Mouse (Mus musculus) liver, adult 2 months (tissue): Measurements from ENCODE around the gene Krtap10-10. TPM values are rescaled to one million over a fixed set of nuclear protein-coding genes. Genes with fewer than 3 reads are reported as not detected.
A peak's percentile ranks its signal among the peaks of the same experiment; 100 is the strongest.

Experiments used
- DNase-seq: peaks from one replicate; pipeline ENCODE4 v3.0.0-alpha.2; 2011; ENCODE audit warnings: low read depth, low spot score; ENCODE audit errors: extremely low read depth
- H3K27ac ChIP-seq: fragments of 200-500 bp; replicated peaks from 2 replicates; pipeline ENCODE4 v1.5.1; 2012; ENCODE audit warnings: low read depth, mild to moderate bottlenecking, control low read depth, inconsistent platforms, low read length; ENCODE audit not compliant: insufficient read depth
- H3K27me3 ChIP-seq: fragments of 200-500 bp; 2 replicates; pipeline ENCODE4 v1.6.1; 2012; ENCODE audit warnings: mild to moderate bottlenecking, moderate library complexity, low read length, inconsistent platforms; ENCODE audit not compliant: control insufficient read depth, insufficient read depth
- H3K36me3 ChIP-seq: fragments of 200-500 bp; 2 replicates; pipeline ENCODE4 v1.6.1; 2012; ENCODE audit warnings: low read length, inconsistent platforms; ENCODE audit not compliant: control insufficient read depth, insufficient read depth
- H3K4me1 ChIP-seq: fragments of 200-500 bp; 2 replicates; pipeline ENCODE4 v1.6.1; 2011; ENCODE audit warnings: low read length; ENCODE audit not compliant: control insufficient read depth, insufficient read depth
- H3K4me3 ChIP-seq: fragments of 200-500 bp; 2 replicates; pipeline ENCODE4 v1.5.1; 2011; ENCODE audit warnings: low read depth, mild to moderate bottlenecking, control low read depth, low read length, moderate library complexity; ENCODE audit not compliant: insufficient read depth
- H3K79me2 ChIP-seq: fragments of 200-500 bp; 2 replicates; pipeline ENCODE4 v1.6.1; 2012; ENCODE audit warnings: inconsistent platforms, mild to moderate bottlenecking, low read length, moderate library complexity; ENCODE audit not compliant: control insufficient read depth, insufficient read depth
- H3K9ac ChIP-seq: fragments of 200-500 bp; 2 replicates; pipeline ENCODE4 v1.6.1; 2012; ENCODE audit warnings: low read depth, mild to moderate bottlenecking, control low read depth, inconsistent platforms, low read length
- CTCF ChIP-seq: fragments of 200-500 bp; IDR thresholded peaks from 2 replicates; pipeline ENCODE4 v1.5.1; 2011; ENCODE audit warnings: low read depth, low read length, control low read depth
- POLR2A ChIP-seq: fragments of 200-500 bp; IDR thresholded peaks from 2 replicates; pipeline ENCODE4 v1.6.1; 2011; ENCODE audit warnings: low read length, control low read depth; ENCODE audit not compliant: insufficient read depth; ENCODE audit errors: extremely low read depth
- whole genome bisulfite sequencing: fragments of 180-500 bp; shearing (Covaris S2); methylation state at CpG from one replicate; pipeline ENCODE4 v1.1.7; 2018; 5-methylcytosine and 5-hydroxymethylcytosine counted together
- polyA plus RNA-seq: library from polyadenylated mRNA; depleted of rRNA; stranded (reverse); fragments of >200 nt; gene quantifications from 2 replicates; pipeline ENCODE4 v1.2.3, GENCODE M21; 2012
- total RNA-seq: library from RNA; depleted of rRNA; stranded (reverse); fragments of >200 nt; gene quantifications from 2 replicates; pipeline ENCODE4 v1.2.3, GENCODE M21; 2014

Gene Krtap10-10
- total and polyA plus RNA-seq, 2 experiments, result not detected

GRCm38 (mm10) chr10:77798921-77799508 lies 36.7 kb upstream of the Krtap10-10 start, which contains the start of gene Gm19668:
TSS of gene Gm19668 (minus strand) at chr10:77799133.
- Histone ChIP-seq H3K4me1 (no peaks in the 10 kb centered on the region), H3K27me3 (no peaks in the 10 kb centered on the region), H3K79me2 (no peaks in the 10 kb centered on the region), H3K4me3 (no peak within 1 kb of the TSS), H3K36me3 (no peaks in the 10 kb centered on the region), H3K9ac (no peak within 1 kb of the TSS), H3K27ac (no peak within 1 kb of the TSS)
- DNase-seq, result no peak
- 80% methylated on average over 8 of the region's 8 CpGs for WGBS
- TF ChIP-seq POLR2A, result no peak
- no peak for TF ChIP-seq CTCF

GRCm38 (mm10) chr10:77804095-77804494 lies 31.7 kb upstream of the Krtap10-10 start:
- H3K79me2 ChIP-seq, result no peaks in the 10 kb centered on the region
- H3K27me3 ChIP-seq, result no peaks in the 10 kb centered on the region
- no peak overlapping the region for H3K4me3 ChIP-seq
- H3K9ac ChIP-seq, result no peak overlapping the region
- no peak overlapping the region for H3K27ac ChIP-seq
- TF ChIP-seq POLR2A, result no peak
- TF ChIP-seq CTCF, result no peak
- no peaks in the 10 kb centered on the region for H3K4me1 ChIP-seq
- peak; percentile 15 for DNase-seq
- WGBS, result 49% methylated on average over 3 of the region's 3 CpGs
- no peaks in the 10 kb centered on the region for H3K36me3 ChIP-seq

GRCm38 (mm10) chr10:77811743-77812142 lies 24.0 kb upstream of the Krtap10-10 start, which contains the start of gene Gm9507:
TSS of gene Gm9507 (minus strand) at chr10:77811843.
- Histone ChIP-seq H3K36me3 (no peaks in the 10 kb centered on the region), H3K27ac (no peak within 1 kb of the TSS), H3K27me3 (no peaks in the 10 kb centered on the region), H3K4me1 (no peaks in the 10 kb centered on the region), H3K9ac (no peak within 1 kb of the TSS), H3K4me3 (no peak within 1 kb of the TSS), H3K79me2 (no peaks in the 10 kb centered on the region)
- TF ChIP-seq POLR2A (no peak), CTCF (no peak)
- WGBS, result 67% methylated on average over 5 of the region's 5 CpGs
- no peak for DNase-seq

GRCm38 (mm10) chr10:77814382-77814781 lies 21.4 kb upstream of the Krtap10-10 start, which contains the start of gene Gm2696:
TSS of gene Gm2696 (plus strand) at chr10:77814682.
- Histone ChIP-seq H3K27ac (no peak within 1 kb of the TSS), H3K4me3 (no peak within 1 kb of the TSS), H3K27me3 (no peaks in the 10 kb centered on the region), H3K36me3 (no peaks in the 10 kb centered on the region), H3K79me2 (no peaks in the 10 kb centered on the region), H3K9ac (no peak within 1 kb of the TSS), H3K4me1 (no peaks in the 10 kb centered on the region)
- WGBS, result 27% methylated on average over 4 of the region's 4 CpGs
- DNase-seq, result no peak
- no peak for TF ChIP-seq POLR2A

- H3K27ac ChIP-seq, result no peak overlapping the region
- TF ChIP-seq CTCF (peak; percentile 63), POLR2A (no peak)
- H3K4me3 ChIP-seq, result no peak overlapping the region
- H3K79me2 ChIP-seq, result no peaks in the 10 kb centered on the region
- WGBS, result 30% methylated on average over 5 of the region's 5 CpGs
- no peaks in the 10 kb centered on the region for H3K27me3 ChIP-seq
- no peak overlapping the region for H3K9ac ChIP-seq
- peak; percentile 7 for DNase-seq
- no peaks in the 10 kb centered on the region for H3K36me3 ChIP-seq
- H3K4me1 ChIP-seq, result no peaks in the 10 kb centered on the region
These were observed 20.2 kb upstream of the Krtap10-10 start for GRCm38 (mm10) chr10:77815514-77815913.

GRCm38 (mm10) chr10:77818523-77818922 lies 17.2 kb upstream of the Krtap10-10 start:
- Histone ChIP-seq H3K27me3 (no peaks in the 10 kb centered on the region), H3K27ac (no peak overlapping the region), H3K36me3 (no peaks in the 10 kb centered on the region), H3K9ac (no peak overlapping the region), H3K4me1 (no peaks in the 10 kb centered on the region), H3K4me3 (no peak overlapping the region), H3K79me2 (no peaks in the 10 kb centered on the region)
- no peak for DNase-seq
- WGBS, result 98% methylated on average over 4 of the region's 4 CpGs
- TF ChIP-seq POLR2A (no peak), CTCF (no peak)
